In the genomic region with DNA sequence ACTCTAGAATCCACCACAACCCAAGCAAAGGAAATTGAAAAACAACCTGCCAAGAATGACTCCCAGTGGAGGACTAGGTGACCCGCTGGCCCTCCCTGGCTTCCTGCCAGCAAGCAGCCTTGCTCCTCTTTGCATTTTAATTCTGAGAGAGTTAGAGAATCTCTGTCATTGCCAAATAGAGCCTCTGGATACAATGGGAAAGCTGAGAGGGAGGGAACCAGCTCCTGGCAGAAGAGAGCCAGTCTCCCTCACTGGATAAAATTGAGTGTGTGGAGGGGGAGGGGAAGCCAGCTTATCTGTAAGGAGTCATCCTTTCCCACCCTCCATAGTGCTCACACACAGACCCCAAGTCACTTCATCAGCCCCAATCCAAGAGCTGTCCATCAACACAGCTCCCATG, we compare ENCODE assay signal across 10 mouse cellular contexts. TPM values are rescaled to one million over a fixed set of nuclear protein-coding genes. Genes with fewer than 3 reads are reported as not detected.
DNase-seq lines count a peak whose midpoint lies in the region; ATAC-seq and TF ChIP-seq lines count a peak whose summit lies in the region.
"Had no signal": no experiment of that assay in that cellular context is flagged by ENCODE, and none has a peak within 500 bp of the region (broad histone marks: within the 10 kb centered on the region; RNA-seq: fewer than 3 reads in every experiment).

No protein-coding gene starts in this region.

- peak; percentile 69 for ATAC-seq in hindbrain, embryonic 16.5 days
- ATAC-seq in megakaryocyte, adult 5-6 weeks (ENCODE audit: poor library complexity, severe bottlenecking), result no peak
- no peak for ATAC-seq in cerebellum, adult (ENCODE audit: insufficient number of reproducible peaks, low FRiP score, low TSS enrichment)

- H3K9ac ChIP-seq in hindbrain, embryonic 16.5 days (ENCODE audit: low read depth, low read length), result no peak overlapping the region

- H3K27me3 ChIP-seq in hindbrain, embryonic 16.5 days (replicated peaks; ENCODE audit: control insufficient read depth, insufficient read depth, low read length), result no peaks in the 10 kb centered on the region

- H3K36me3 ChIP-seq in hindbrain, embryonic 16.5 days (ENCODE audit: control insufficient read depth, insufficient read depth, low read length), result no peaks in the 10 kb centered on the region

- WGBS in hindbrain, embryonic 16.5 days, result 35% methylated on average over 1 of the region's 1 CpGs

- no peak overlapping the region for H3K27ac ChIP-seq in gastrocnemius, adult 2 months
- H3K27ac ChIP-seq in hindbrain, embryonic 16.5 days (ENCODE audit: low read depth, low read length), result peak overlapping the region; percentile 61
- H3K27ac ChIP-seq: macrophage had no signal

- H3K4me1 ChIP-seq in hindbrain, embryonic 16.5 days (ENCODE audit: control insufficient read depth, insufficient read depth, low read depth, low read length), result peaks cover 3% of the 10 kb centered on the region; the same call in 1 of the 2 replicates

- no peak for TF ChIP-seq CTCF in gastrocnemius, adult 2 months (IDR thresholded peaks at IDR 0.05)

- DNase-seq in gastrocnemius, adult 2 months, result peak; percentile 29
- DNase-seq in gastrocnemius, postnatal 36 days, result no peak
- DNase-seq in right cerebral cortex, postnatal 10 days (ENCODE audit: low spot score in 2 of 2), result peak; percentile 44 to 60
- DNase-seq in right cerebral cortex, postnatal 25 days, result no peak
- peak; percentile 73 for DNase-seq in ovary, postnatal 36 days (ENCODE audit: low spot score)

- H3K9me3 ChIP-seq in hindbrain, embryonic 16.5 days (ENCODE audit: control insufficient read depth, low read length), result no peaks in the 10 kb centered on the region

- H3K4me2 ChIP-seq in hindbrain, embryonic 16.5 days (ENCODE audit: low read length), result no peak overlapping the region

- intact Hi-C loops in gastrocnemius, adult 2 months (cut with DNase I), result no loop called here
- intact Hi-C loops in gastrocnemius, postnatal 36 days (cut with DNase I), result no loop called here

- H3K4me3 ChIP-seq in gastrocnemius, adult 2 months, result no peak overlapping the region
- no peak overlapping the region for H3K4me3 ChIP-seq in hindbrain, embryonic 16.5 days (ENCODE audit: low read length)

RNA-seq across cellular contexts. Expression of gene Gdpd2, which starts 0.7 kb away (rescaled TPM):
- total RNA-seq in gastrocnemius, adult 2 months (2021), result not detected
- not detected for total RNA-seq in gastrocnemius, postnatal 36 days (2021)
- 38.5 and 45.9 TPM in 2 replicates for polyA plus RNA-seq in hindbrain, embryonic 16.5 days (2015; fragmentation: Nextera tagmentation; extraction: Ambion mirVana)
- 1.2 and 4.7 TPM in 2 replicates for total RNA-seq in megakaryocyte, adult 5-6 weeks (2015)
- total RNA-seq in megakaryocyte, adult 5-6 weeks (2017), result 0.73 and 2.7 TPM in 2 replicates
- total RNA-seq: hematopoietic stem cell, adult 5-6 weeks had no signal
- polyA plus RNA-seq: macrophage had no signal

RNA-seq across cellular contexts. Expression of gene Dlg3, which starts 38.6 kb away (rescaled TPM):
- 1 to 10 TPM; 1.7 to 2.0 TPM for total RNA-seq in gastrocnemius, adult 2 months (2021)
- total RNA-seq in gastrocnemius, postnatal 36 days (2021), result 1 to 10 TPM; 1.2 to 1.8 TPM
- polyA plus RNA-seq in hindbrain, embryonic 16.5 days (2015; fragmentation: Nextera tagmentation; extraction: Ambion mirVana), result 10.1 and 12.0 TPM in 2 replicates
- 1.0 and 2.5 TPM in 2 replicates for total RNA-seq in megakaryocyte, adult 5-6 weeks (2015)
- total RNA-seq in megakaryocyte, adult 5-6 weeks (2017), result 1.4 and 2.1 TPM in 2 replicates

Comparison
In these comparisons a context has a peak if more than half of its experiments do, and no peak if none do; other contexts are left out.
1. DNase-seq: peak in gastrocnemius, adult 2 months (single experiment), right cerebral cortex, postnatal 10 days (2 of 2) and ovary, postnatal 36 days (single experiment); none in gastrocnemius, postnatal 36 days (0 of 2) and right cerebral cortex, postnatal 25 days (single experiment).